Mouse (Mus musculus): ENCODE data around the gene Ins1.

Gene Ins1

GRCm38 (mm10) chr19:52263997-52264396 is at the start of gene Ins1:
Gene Ins1, plus strand, starts transcription at chr19:52264297.
- no peak for DNase-seq (ENCODE audit: low spot score)
